Mouse (Mus musculus) intestine, postnatal 0 days (tissue): ENCODE results near the gene Cib4. TPM values are rescaled to one million over a fixed set of nuclear protein-coding genes. Genes with fewer than 3 reads are reported as not detected.

Experiments used
- ATAC-seq: fragments of 200-750 bp; cut with Nextera tagmentation; 2 replicates; pipeline ENCODE4 v1.8.0; 2017; ENCODE audit warnings: mild to moderate bottlenecking, moderate TSS enrichment, moderate library complexity
- H3K27ac ChIP-seq: fragments of 300-500 bp; sonication (generic); 2 replicates; pipeline ENCODE4 v1.5.1; 2014; ENCODE audit warnings: mild to moderate bottlenecking, low read depth, low read length, moderate library complexity
- H3K27me3 ChIP-seq: fragments of 300-500 bp; sonication (generic); replicated peaks from 2 replicates; pipeline ENCODE4 v1.6.1; 2014; ENCODE audit warnings: low read length, mixed read lengths; ENCODE audit not compliant: control insufficient read depth, insufficient read depth
- H3K36me3 ChIP-seq: fragments of 300-500 bp; sonication (generic); 2 replicates; pipeline ENCODE4 v1.6.1; 2014; ENCODE audit warnings: mild to moderate bottlenecking, moderate library complexity; ENCODE audit not compliant: control insufficient read depth, insufficient read depth
- H3K4me1 ChIP-seq: fragments of 300-500 bp; sonication (generic); replicated peaks from 2 replicates; pipeline ENCODE4 v1.6.1; 2014; ENCODE audit warnings: antibody characterized with exemption, low read length, mixed read lengths; ENCODE audit not compliant: control insufficient read depth, insufficient read depth
- H3K4me2 ChIP-seq: fragments of 300-500 bp; sonication (generic); replicated peaks from 2 replicates; pipeline ENCODE4 v1.6.1; 2014; ENCODE audit warnings: low read depth, mild to moderate bottlenecking, moderate library complexity
- H3K4me3 ChIP-seq: fragments of 300-500 bp; sonication (generic); 2 replicates; pipeline ENCODE4 v1.5.1; 2014; ENCODE audit warnings: low read depth, low read length
- H3K9ac ChIP-seq: fragments of 300-500 bp; sonication (generic); 2 replicates; pipeline ENCODE4 v1.6.1; 2014; ENCODE audit warnings: mild to moderate bottlenecking, low read depth, low read length
- H3K9me3 ChIP-seq: fragments of 300-500 bp; sonication (generic); 2 replicates; pipeline ENCODE4 v1.6.1; 2016; ENCODE audit warnings: mixed run types; ENCODE audit not compliant: control insufficient read depth
- CTCF ChIP-seq: sonication (generic); IDR thresholded peaks from 2 replicates; pipeline ENCODE4 v1.5.1; 2016; ENCODE audit warnings: low read depth, mild to moderate bottlenecking, control low read depth, antibody characterized with exemption, moderate library complexity
- WGBS: fragments of 180-500 bp; shearing (Covaris S2); extraction: QIAGEN DNeasy Blood & Tissue Kit; methylation state at CpG from one replicate; pipeline ENCODE4 v1.1.7; 2014; 5-methylcytosine and 5-hydroxymethylcytosine counted together
- polyA plus RNA-seq: library from polyadenylated mRNA; unstranded; fragments of >200 nt; fragmentation: Nextera tagmentation; extraction: Ambion mirVana; gene quantifications from 2 replicates; pipeline ENCODE4 v1.2.1, GENCODE M21; 2015

Gene Cib4
- polyA plus RNA-seq, 1 experiment from 2014 or later = not detected

GRCm38 (mm10) chr5:30524213-30524612 lies 21.4 kb downstream of the Cib4 start:
- Histone ChIP-seq H3K27me3 (no peaks in the 10 kb centered on the region), H3K9ac (no peak overlapping the region), H3K9me3 (no peaks in the 10 kb centered on the region), H3K27ac (no peak overlapping the region), H3K4me2 (no peak overlapping the region), H3K4me1 (no peaks in the 10 kb centered on the region), H3K4me3 (no peak overlapping the region), H3K36me3 (no peaks in the 10 kb centered on the region)
- TF ChIP-seq CTCF = no peak
- no peak for ATAC-seq
- 49% methylated on average over 3 of the region's 3 CpGs for WGBS

GRCm38 (mm10) chr5:30523131-30523530 lies 22.5 kb downstream of the Cib4 start:
- 80% methylated on average over 3 of the region's 3 CpGs for WGBS
- Histone ChIP-seq H3K27me3 (no peaks in the 10 kb centered on the region), H3K36me3 (no peaks in the 10 kb centered on the region), H3K4me1 (no peaks in the 10 kb centered on the region), H3K4me3 (no peak overlapping the region), H3K9me3 (no peaks in the 10 kb centered on the region), H3K4me2 (no peak overlapping the region), H3K9ac (no peak overlapping the region), H3K27ac (no peak overlapping the region)
- no peak for TF ChIP-seq CTCF
- ATAC-seq = no peak

DNA sequence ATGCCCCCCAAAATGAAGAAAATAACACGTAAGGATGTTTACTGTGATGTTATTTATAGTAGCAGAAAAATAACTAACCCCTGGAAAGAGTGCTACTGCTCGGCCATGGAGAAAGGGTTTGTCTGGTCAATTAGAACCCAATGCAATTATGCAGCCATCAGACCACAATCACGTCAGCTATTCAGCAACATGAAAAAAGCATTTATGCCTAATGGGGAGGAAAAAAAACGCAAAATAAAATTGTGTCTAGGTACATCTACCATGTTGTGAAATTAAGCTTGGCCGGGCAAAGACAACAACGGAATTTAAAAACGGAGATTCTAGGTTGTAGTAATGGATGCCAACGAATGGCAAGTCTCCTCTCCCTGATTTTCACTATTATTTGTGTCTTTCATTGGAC lies 23.2 kb downstream of the Cib4 start:
- H3K9ac ChIP-seq = no peak overlapping the region
- H3K27ac ChIP-seq = no peak overlapping the region
- ATAC-seq = no peak
- H3K36me3 ChIP-seq = no peaks in the 10 kb centered on the region
- H3K27me3 ChIP-seq = no peaks in the 10 kb centered on the region
- 87% methylated on average over 8 of the region's 8 CpGs for WGBS
- no peak overlapping the region for H3K4me3 ChIP-seq
- H3K4me2 ChIP-seq = no peak overlapping the region
- H3K9me3 ChIP-seq = no peaks in the 10 kb centered on the region
- no peak for TF ChIP-seq CTCF
- H3K4me1 ChIP-seq = no peaks in the 10 kb centered on the region

GRCm38 (mm10) chr5:30520214-30520732 lies 25.4 kb downstream of the Cib4 start:
- no peaks in the 10 kb centered on the region for H3K36me3 ChIP-seq
- H3K9ac ChIP-seq = no peak overlapping the region
- no peaks in the 10 kb centered on the region for H3K4me1 ChIP-seq
- H3K27ac ChIP-seq = no peak overlapping the region
- 69% methylated on average over 10 of the region's 10 CpGs for WGBS
- H3K4me2 ChIP-seq = no peak overlapping the region
- no peaks in the 10 kb centered on the region for H3K27me3 ChIP-seq
- no peak for ATAC-seq
- no peak for TF ChIP-seq CTCF
- H3K4me3 ChIP-seq = no peak overlapping the region
- H3K9me3 ChIP-seq = no peaks in the 10 kb centered on the region

GRCm38 (mm10) chr5:30519494-30519893 lies 26.1 kb downstream of the Cib4 start:
- 45% methylated on average over 7 of the region's 7 CpGs for WGBS
- Histone ChIP-seq H3K9ac (no peak overlapping the region), H3K27me3 (no peaks in the 10 kb centered on the region), H3K4me1 (no peaks in the 10 kb centered on the region), H3K36me3 (no peaks in the 10 kb centered on the region), H3K4me3 (no peak overlapping the region), H3K4me2 (no peak overlapping the region), H3K27ac (no peak overlapping the region), H3K9me3 (no peaks in the 10 kb centered on the region)
- TF ChIP-seq CTCF = no peak
- no peak for ATAC-seq

- no peaks in the 10 kb centered on the region for H3K4me1 ChIP-seq
- ATAC-seq = no peak
- TF ChIP-seq CTCF = no peak
- H3K4me2 ChIP-seq = no peak overlapping the region
- H3K9me3 ChIP-seq = no peaks in the 10 kb centered on the region
- H3K4me3 ChIP-seq = no peak overlapping the region
- H3K27me3 ChIP-seq = no peaks in the 10 kb centered on the region
- H3K9ac ChIP-seq = no peak overlapping the region
- no peak overlapping the region for H3K27ac ChIP-seq
- WGBS = 65% methylated on average over 6 of the region's 6 CpGs
- no peaks in the 10 kb centered on the region for H3K36me3 ChIP-seq
Measured at GRCm38 (mm10) chr5:30518547-30518946, 27.1 kb downstream of the Cib4 start.

DNA sequence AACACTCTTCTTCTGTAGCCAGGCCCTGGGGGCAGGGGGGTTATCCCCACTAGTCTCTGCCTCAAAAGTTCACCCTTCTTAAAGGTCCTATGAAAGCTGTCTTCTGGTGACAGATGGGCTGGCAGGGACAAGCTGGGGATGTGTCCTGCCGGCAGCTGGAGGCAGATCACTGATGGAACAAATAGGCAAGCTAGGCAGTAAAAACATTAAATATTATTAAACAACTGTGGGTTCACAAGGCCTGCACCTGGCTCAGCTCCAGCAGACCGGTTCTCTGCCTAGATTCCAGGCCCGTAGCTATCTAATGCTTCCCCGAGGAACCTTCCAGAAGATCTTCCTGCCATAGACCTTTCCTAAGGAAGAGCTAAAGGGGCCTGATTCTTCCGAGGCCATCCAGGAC lies 27.5 kb downstream of the Cib4 start:
- WGBS = 49% methylated on average over 5 of the region's 5 CpGs
- Histone ChIP-seq H3K4me3 (no peak overlapping the region), H3K4me1 (no peaks in the 10 kb centered on the region), H3K27me3 (no peaks in the 10 kb centered on the region), H3K27ac (no peak overlapping the region), H3K4me2 (no peak overlapping the region), H3K9ac (no peak overlapping the region), H3K9me3 (no peaks in the 10 kb centered on the region), H3K36me3 (no peaks in the 10 kb centered on the region)
- no peak for TF ChIP-seq CTCF
- ATAC-seq = no peak
